ENCODE assay signal across 8 mouse cellular contexts in genomic region chr6:17463434-17464280, GRCm38 (mm10). TPM values are rescaled to one million over a fixed set of nuclear protein-coding genes. Genes with fewer than 3 reads are reported as not detected.
DNase-seq lines count a peak whose midpoint lies in the region; ATAC-seq and TF ChIP-seq lines count a peak whose summit lies in the region.

TSS of gene Met (plus strand) at chr6:17463800.

- TF ChIP-seq CTCF in embryonic fibroblast, embryonic 13.5 days (IDR thresholded peaks at IDR 0.05; ENCODE audit: borderline replicate concordance, insufficient read depth, low read length): peak; percentile 23; the same call in 1 of the 2 replicates

- H3K4me1 ChIP-seq in embryonic fibroblast, embryonic 13.5 days (ENCODE audit: control insufficient read depth, insufficient read depth, low read length): 0 out of 2 replicates have a peak, but pooled peaks cover 5% of the 10 kb centered on the region

- intact Hi-C loops in heart, postnatal 10 days (cut with DNase I): loop anchor here (1.0 to 10.0 kb wide), 3 partner anchors 101 to 359 kb away; no protein-coding TSS in a partner anchor

- peak; percentile 85 for ATAC-seq in megakaryocyte, adult 5-6 weeks (ENCODE audit: poor library complexity, severe bottlenecking)

- DNase-seq in 3T3-L1 (ENCODE audit: low read depth, low spot score): peak; percentile 76
- DNase-seq in WW6 (ENCODE audit: low read depth, low spot score): peak; percentile 16
- peak; percentile 52 to 58 for DNase-seq in heart, postnatal 10 days
- DNase-seq in kidney, postnatal 4 days: peak; percentile 67 to 82
- DNase-seq in skeletal muscle tissue, adult 2 months (ENCODE audit: low read depth, low spot score): peak; percentile 67
- DNase-seq in natural killer cell, adult 2 months (ENCODE audit: low spot score in 2 of 2): no peak

- peak within 1 kb of the TSS; percentile 56 for H3K4me3 ChIP-seq in embryonic fibroblast, embryonic 13.5 days (ENCODE audit: insufficient read depth, low read length)

- TF ChIP-seq POLR2A in embryonic fibroblast, embryonic 13.5 days (IDR thresholded peaks at IDR 0.05; ENCODE audit: low read depth, low read length): peak; percentile 47; the same call in 1 of the 2 replicates

- no peak within 1 kb of the TSS for H3K27ac ChIP-seq in embryonic fibroblast, embryonic 13.5 days (ENCODE audit: insufficient read depth, low read length)

RNA-seq across cellular contexts. Expression of gene Met, which starts in this region (rescaled TPM):
- 14.7 TPM in 2 replicates for polyA plus RNA-seq in embryonic fibroblast, embryonic 13.5 days (2011; ENCODE audit: insufficient read length, low read depth, missing spikeins)
- 1 to 10 TPM; 3.1 to 4.7 TPM for total RNA-seq in heart, postnatal 10 days (2021)
- 57.4 and 59.1 TPM in 2 replicates for total RNA-seq in megakaryocyte, adult 5-6 weeks (2015)
- 49.0 and 57.1 TPM in 2 replicates for total RNA-seq in megakaryocyte, adult 5-6 weeks (2017)

Comparison
In these comparisons a context has a peak if more than half of its experiments do, and no peak if none do; other contexts are left out.
1. RNA of gene Met (total RNA-seq): 49.0 to 59.1 TPM in megakaryocyte, adult 5-6 weeks; 3.1 to 4.7 TPM in heart, postnatal 10 days; every median in the first group is over 4 times any median in the second.
2. DNase-seq: peak in 3T3-L1 (single experiment), WW6 (single experiment), heart, postnatal 10 days (2 of 2), kidney, postnatal 4 days (2 of 2) and skeletal muscle tissue, adult 2 months (single experiment); none in natural killer cell, adult 2 months (0 of 2).